Mouse (Mus musculus) brain, embryonic 14.5 days (tissue): Measurements from ENCODE around the gene Abca12.

Experiments
- CTCF ChIP-seq: fragments of 200-500 bp; IDR thresholded peaks from 2 replicates; pipeline ENCODE4 v1.5.1; 2012; ENCODE audit warnings: inconsistent platforms, mild to moderate bottlenecking, moderate library complexity, borderline replicate concordance; ENCODE audit not compliant: insufficient read depth, insufficient read length; ENCODE audit errors: extremely low read depth
- POLR2A ChIP-seq: fragments of 200-500 bp; IDR thresholded peaks from 2 replicates; pipeline ENCODE4 v1.6.1; 2012; ENCODE audit warnings: mild to moderate bottlenecking, inconsistent platforms, borderline replicate concordance; ENCODE audit not compliant: poor library complexity, insufficient read depth, insufficient read length, severe bottlenecking; ENCODE audit errors: extremely low read depth

DNA sequence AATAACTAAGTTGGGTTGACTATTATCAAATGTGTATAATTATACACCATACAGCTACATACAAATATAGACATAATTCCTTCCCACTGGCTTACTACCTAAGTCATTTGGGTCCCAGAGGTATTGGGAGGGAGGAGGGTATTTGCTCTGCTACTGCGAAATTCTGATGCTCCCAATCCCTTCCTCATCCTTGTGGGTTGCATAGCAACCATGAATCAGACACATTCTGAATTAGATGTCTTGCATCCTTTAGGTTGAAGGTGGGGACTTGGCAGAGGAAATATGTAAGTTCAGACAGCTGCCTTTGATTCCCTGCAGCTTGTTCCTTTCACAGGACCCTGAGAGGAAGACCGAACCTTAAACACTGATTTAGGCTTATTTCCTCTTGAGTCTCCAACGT lies 108.5 kb downstream of the Abca12 start:
- TF ChIP-seq CTCF (no peak), POLR2A (no peak)
